Mouse (Mus musculus): Measurements from ENCODE around the gene Ear14. TPM values are rescaled to one million over a fixed set of nuclear protein-coding genes. Genes with fewer than 3 reads are reported as not detected.
A peak's percentile ranks its signal among the peaks of the same experiment; 100 is the strongest.
"Not testable (repeated sequence)": the region's sequence is repeated elsewhere in the genome, so short reads cannot be mapped to it uniquely, and the experiment has no call there.

Gene Ear14
- polyA plus RNA-seq, 1 experiment, result not detected

DNA sequence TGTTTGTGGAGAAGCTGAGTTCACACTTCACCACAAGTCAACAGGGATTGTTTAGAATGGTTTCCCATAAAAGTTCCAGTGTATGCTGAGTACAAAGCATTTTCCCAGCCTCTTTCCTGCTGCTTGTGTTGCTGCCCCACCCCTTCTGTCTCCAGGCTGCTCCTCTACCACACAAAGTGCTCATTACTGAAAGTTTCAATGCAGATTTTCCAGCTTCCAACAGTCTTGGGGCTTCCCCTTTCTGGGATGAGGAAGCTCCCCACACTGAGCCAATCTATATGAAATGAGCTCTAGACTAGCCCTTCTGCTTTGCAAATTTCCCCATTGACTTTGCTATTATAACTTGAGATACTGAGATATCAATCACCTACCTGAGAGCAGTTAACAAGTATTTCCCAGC, 37.1 kb upstream of the Ear14 start:
- TF ChIP-seq POLR2A (IDR thresholded peaks at IDR 0.05; ENCODE audit: low read depth, low read length) (no peak), CTCF (IDR thresholded peaks at IDR 0.05; ENCODE audit: extremely low read depth, insufficient read length, insufficient replicate concordance, low read depth, low read length) (no peak)
- H3K27ac ChIP-seq (ENCODE audit: insufficient read depth, low read depth, low read length), result peak overlapping the region; percentile 16; the same call in 1 of the 2 replicates
- H3K36me3 ChIP-seq (ENCODE audit: control insufficient read depth, insufficient read depth, low read length), result no peaks in the 10 kb centered on the region
- peaks cover 18% of the 10 kb centered on the region; the same call in 1 of the 2 replicates for H3K4me1 ChIP-seq (ENCODE audit: control insufficient read depth, insufficient read depth, insufficient read length, low read length)
- no peaks in the 10 kb centered on the region for H3K27me3 ChIP-seq (ENCODE audit: control insufficient read depth, insufficient read depth, low read length)
- H3K4me3 ChIP-seq (ENCODE audit: low read depth, low read length), result no peak overlapping the region

DNA sequence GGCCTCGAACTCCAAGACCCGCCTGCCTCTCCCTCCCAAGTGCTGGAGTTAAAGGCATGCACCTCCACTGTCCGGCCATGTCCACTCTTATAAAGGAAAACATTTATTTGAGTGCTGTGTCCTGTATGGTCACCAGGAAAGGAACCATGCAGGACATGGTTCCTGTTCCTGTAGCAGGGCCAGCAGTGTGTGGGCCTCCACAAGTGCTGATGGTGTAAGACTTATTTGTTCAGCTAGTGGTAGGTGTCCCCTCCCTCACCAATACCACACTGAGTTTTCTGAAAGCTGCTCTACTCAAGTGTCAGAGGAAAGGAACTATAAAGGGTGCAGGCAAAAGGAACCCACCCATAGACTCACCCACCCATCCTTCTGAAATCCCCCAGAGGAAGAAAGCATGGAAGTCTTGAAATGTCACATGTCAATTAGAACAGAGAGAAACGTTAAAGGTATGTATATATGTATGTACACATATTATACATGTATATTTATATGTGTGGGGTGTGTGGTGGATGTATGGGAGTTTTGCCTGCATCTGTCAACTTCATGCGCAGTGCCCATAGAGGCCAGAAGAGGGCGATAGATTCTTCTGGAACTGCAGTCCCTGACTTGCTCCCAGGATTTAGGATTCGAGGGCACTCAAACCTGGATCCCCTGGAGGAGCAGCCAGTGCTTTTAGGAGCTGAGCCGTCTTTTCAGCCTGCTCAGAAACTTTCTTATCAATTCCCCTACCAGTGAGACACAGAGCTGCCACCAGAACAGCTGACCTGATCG, 30.9 kb upstream of the Ear14 start:
- not testable (repeated sequence) for H3K27me3 ChIP-seq (ENCODE audit: control insufficient read depth, insufficient read depth, low read length); H3K4me3 ChIP-seq (ENCODE audit: low read depth, low read length); H3K36me3 ChIP-seq (ENCODE audit: control insufficient read depth, insufficient read depth, low read length); H3K4me1 ChIP-seq (ENCODE audit: control insufficient read depth, insufficient read depth, insufficient read length, low read length); H3K27ac ChIP-seq (ENCODE audit: insufficient read depth, low read depth, low read length)
- TF ChIP-seq CTCF (IDR thresholded peaks at IDR 0.05; ENCODE audit: extremely low read depth, insufficient read length, insufficient replicate concordance, low read depth, low read length), result peak; percentile 62; the same call in 1 of the 2 replicates
- WGBS, result 39% methylated on average over 9 of the region's 9 CpGs

DNA sequence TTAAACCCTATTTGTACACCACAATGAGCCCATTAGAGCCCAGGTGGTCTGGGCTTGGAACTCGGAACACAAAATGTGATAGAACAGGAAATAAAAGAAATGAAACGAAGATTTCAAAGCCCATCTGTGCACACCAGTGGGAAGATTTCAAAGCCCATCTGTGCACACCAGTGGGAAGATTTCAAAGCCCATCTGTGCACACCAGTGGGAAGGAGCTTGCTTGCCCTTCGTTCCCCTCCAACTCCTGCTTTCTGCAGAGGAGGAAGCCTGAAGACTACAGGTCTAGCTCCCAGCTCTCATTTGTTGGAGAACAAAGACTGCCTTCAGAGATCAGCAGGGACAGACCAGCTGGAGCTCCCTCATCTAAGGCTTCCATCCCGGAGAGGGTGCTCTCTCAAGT, 30.2 kb upstream of the Ear14 start:
- 48% methylated on average over 4 of the region's 4 CpGs for WGBS
- H3K36me3 ChIP-seq (ENCODE audit: control insufficient read depth, insufficient read depth, low read length); H3K4me1 ChIP-seq (ENCODE audit: control insufficient read depth, insufficient read depth, insufficient read length, low read length); H3K27me3 ChIP-seq (ENCODE audit: control insufficient read depth, insufficient read depth, low read length): not testable (repeated sequence)
- H3K4me3 ChIP-seq (ENCODE audit: low read depth, low read length), result 0 out of 2 replicates have a peak overlapping the region, but pooled peaks have one; percentile 1
- peak overlapping the region; percentile 23 for H3K27ac ChIP-seq (ENCODE audit: insufficient read depth, low read depth, low read length)

DNA sequence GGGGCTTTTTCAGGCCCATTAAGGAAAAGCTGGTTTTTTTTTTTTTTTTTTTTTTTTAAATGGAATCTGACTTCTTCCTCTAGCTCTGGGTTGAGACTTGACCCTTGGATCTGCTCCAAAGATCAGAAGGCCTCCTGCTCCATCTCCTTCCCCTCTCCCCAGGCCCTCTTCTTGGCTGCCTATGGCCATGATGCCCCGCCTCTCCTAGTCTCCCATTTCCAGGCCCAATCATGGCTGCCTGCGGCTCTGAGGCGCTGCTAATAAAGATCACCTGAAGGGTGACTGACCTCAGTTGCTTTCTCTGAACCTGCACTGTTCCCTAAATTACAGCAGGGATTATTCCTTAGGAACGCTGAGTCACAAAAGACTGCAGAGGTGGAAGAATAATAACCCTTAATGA, 29.3 kb upstream of the Ear14 start:
- no peaks in the 10 kb centered on the region for H3K4me1 ChIP-seq (ENCODE audit: control insufficient read depth, insufficient read depth, insufficient read length, low read length)
- H3K36me3 ChIP-seq (ENCODE audit: control insufficient read depth, insufficient read depth, low read length), result no peaks in the 10 kb centered on the region
- no peaks in the 10 kb centered on the region for H3K27me3 ChIP-seq (ENCODE audit: control insufficient read depth, insufficient read depth, low read length)
- no peak for TF ChIP-seq CTCF (IDR thresholded peaks at IDR 0.05; ENCODE audit: extremely low read depth, insufficient read length, insufficient replicate concordance, low read depth, low read length)
- H3K27ac ChIP-seq (ENCODE audit: insufficient read depth, low read depth, low read length), result no peak overlapping the region
- WGBS, result 69% methylated on average over 4 of the region's 4 CpGs
- no peak overlapping the region for H3K4me3 ChIP-seq (ENCODE audit: low read depth, low read length)

DNA sequence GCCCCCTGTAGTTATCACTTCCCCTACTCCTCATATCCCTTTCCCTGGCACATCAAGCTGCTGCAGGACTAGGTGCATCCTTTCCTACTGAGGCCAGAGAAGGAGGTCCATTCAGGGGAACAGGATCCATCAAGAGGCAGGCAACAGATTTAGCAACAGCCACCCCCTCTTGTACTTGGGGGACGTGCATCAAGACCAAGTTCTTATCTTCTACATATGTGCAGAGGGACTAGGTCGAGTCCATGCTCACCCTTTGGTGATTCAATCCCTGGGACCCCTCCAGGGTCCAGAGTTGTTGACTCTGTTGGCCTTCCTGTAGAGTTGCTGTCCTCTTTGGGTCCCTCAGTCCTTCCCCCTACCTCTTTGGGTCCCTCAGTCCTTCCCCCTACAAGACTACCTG, 22.1 kb upstream of the Ear14 start:
- WGBS, result 78% methylated on average over 2 of the region's 2 CpGs
- H3K4me1 ChIP-seq (ENCODE audit: control insufficient read depth, insufficient read depth, insufficient read length, low read length); H3K36me3 ChIP-seq (ENCODE audit: control insufficient read depth, insufficient read depth, low read length); H3K27ac ChIP-seq (ENCODE audit: insufficient read depth, low read depth, low read length); H3K27me3 ChIP-seq (ENCODE audit: control insufficient read depth, insufficient read depth, low read length); H3K4me3 ChIP-seq (ENCODE audit: low read depth, low read length): not testable (repeated sequence)

DNA sequence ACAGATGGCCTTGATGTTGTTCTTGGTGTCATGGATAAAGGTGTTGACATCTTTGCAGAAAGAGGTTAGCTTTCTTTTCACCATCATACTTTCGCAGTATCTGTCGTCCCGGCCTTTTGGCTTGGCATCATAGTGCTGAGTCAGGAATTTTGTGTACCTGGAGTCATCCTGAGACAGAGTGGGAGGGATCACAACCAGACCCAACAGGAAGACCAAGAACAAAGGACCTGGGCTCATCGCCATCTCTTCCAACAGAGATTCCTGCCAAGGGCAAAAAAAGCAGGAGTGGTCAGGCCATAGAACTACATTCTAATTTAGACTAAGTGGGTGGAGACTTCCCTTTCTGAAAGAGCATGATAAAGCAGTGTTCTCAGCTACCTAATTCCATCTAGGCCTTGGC, 7.5 kb upstream of the Ear14 start:
- no peak overlapping the region for H3K4me3 ChIP-seq (ENCODE audit: low read depth, low read length)
- 85% methylated on average over 4 of the region's 4 CpGs for WGBS

DNA sequence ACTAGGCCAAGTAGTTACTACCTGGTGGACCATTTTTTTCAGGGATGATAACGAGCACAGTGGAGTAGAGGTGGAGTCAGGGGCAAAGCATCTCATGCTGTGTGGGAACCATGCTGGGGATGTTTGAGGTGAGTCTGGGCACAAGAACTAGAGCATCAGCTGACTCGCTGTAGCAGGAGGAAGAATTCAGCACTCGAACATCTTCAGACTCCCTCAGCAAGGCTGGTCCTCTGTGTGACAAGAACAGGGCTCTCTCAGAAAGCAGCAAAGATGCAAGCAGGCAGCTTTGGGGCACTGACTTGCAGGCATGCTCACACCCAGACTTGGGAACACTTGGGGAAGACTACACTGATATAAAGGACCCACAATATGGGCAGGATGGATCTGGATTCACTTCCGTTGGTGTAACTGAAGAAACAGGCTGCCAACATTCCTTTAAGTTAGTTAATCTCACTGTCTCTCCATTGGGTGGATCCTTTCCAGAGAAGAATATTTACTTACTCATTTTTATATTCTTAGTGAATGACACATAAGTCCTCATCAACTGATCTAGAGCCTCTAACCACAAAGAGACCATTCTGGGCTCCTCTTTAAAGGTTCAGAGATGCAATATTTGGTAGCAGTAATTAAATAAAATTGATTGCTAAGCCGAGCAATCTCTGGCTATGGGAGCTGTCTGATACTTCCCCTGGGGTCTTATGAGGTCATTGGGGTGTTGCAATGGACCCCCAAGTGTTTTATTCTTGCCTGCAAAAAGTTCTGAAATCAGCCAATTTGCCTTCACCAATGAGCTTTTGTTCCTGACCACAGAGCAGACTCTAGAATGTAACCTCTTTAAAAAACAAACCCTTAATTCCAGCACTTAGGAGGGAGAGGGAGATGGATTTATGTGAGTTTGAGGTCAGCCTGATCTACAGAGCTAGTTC, 3.8 kb upstream of the Ear14 start, which contains the start of gene Ang2:
Ang2 (minus strand) TSS at position 51 of the 926 bp plus-strand sequence.
- Histone ChIP-seq H3K4me1 (ENCODE audit: control insufficient read depth, insufficient read depth, insufficient read length, low read length) (no peaks in the 10 kb centered on the region), H3K27ac (ENCODE audit: insufficient read depth, low read depth, low read length) (no peak within 1 kb of the TSS), H3K36me3 (ENCODE audit: control insufficient read depth, insufficient read depth, low read length) (no peaks in the 10 kb centered on the region), H3K27me3 (ENCODE audit: control insufficient read depth, insufficient read depth, low read length) (no peaks in the 10 kb centered on the region), H3K4me3 (ENCODE audit: low read depth, low read length) (no peak within 1 kb of the TSS)
- no peak for TF ChIP-seq POLR2A (IDR thresholded peaks at IDR 0.05; ENCODE audit: low read depth, low read length)
- TF ChIP-seq CTCF (IDR thresholded peaks at IDR 0.05; ENCODE audit: extremely low read depth, insufficient read length, insufficient replicate concordance, low read depth, low read length), result no peak
- 71% methylated on average over 5 of the region's 5 CpGs for whole genome bisulfite sequencing

More for the DNA sequence above, 7.5 kb upstream of the Ear14 start:
- Histone ChIP-seq H3K27ac (ENCODE audit: insufficient read depth, low read depth, low read length) (no peak overlapping the region), H3K27me3 (ENCODE audit: control insufficient read depth, insufficient read depth, low read length) (no peaks in the 10 kb centered on the region), H3K4me1 (ENCODE audit: control insufficient read depth, insufficient read depth, insufficient read length, low read length) (no peaks in the 10 kb centered on the region), H3K36me3 (ENCODE audit: control insufficient read depth, insufficient read depth, low read length) (no peaks in the 10 kb centered on the region)
- TF ChIP-seq CTCF (IDR thresholded peaks at IDR 0.05; ENCODE audit: extremely low read depth, insufficient read length, insufficient replicate concordance, low read depth, low read length) (no peak), POLR2A (IDR thresholded peaks at IDR 0.05; ENCODE audit: low read depth, low read length) (no peak)
